Comparison of ENCODE assay signal across 17 mouse cellular contexts in the genomic region with DNA sequence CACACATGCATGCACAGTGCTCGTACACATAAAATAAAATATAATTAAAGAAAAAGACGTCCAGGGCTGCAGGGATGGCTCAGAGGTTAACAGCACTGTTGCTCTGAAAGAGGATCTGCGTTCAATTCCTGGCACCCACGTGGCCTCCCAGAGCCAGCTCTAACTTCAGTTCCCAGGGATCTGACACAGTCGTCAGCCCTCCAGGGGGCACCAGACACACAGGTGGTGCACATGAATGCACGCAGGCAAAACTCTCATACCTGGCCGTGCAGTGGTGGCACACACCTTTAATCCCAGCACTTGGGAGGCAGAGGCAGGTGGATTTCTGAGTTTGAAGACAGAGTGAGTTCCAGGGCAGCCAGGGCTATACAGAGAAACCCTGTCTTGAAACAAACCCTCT. TPM values are rescaled to one million over a fixed set of nuclear protein-coding genes. Genes with fewer than 3 reads are reported as not detected.
DNase-seq lines count a peak whose midpoint lies in the region; TF ChIP-seq lines count a peak whose summit lies in the region.
"Had no signal": no experiment of that assay in that cellular context is flagged by ENCODE, and none has a peak within 500 bp of the region (broad histone marks: within the 10 kb centered on the region; RNA-seq: fewer than 3 reads in every experiment).

No protein-coding gene starts in this region.

- no peaks in the 10 kb centered on the region for H3K9me3 ChIP-seq in MEL (replicated peaks; ENCODE audit: insufficient read depth, low read length)
- H3K9me3 ChIP-seq in limb, embryonic 10.5 days (replicated peaks), result no peaks in the 10 kb centered on the region
- H3K9me3 ChIP-seq: forebrain, embryonic 12.5 days; limb, embryonic 13.5 days; midbrain, embryonic 13.5 days; neural tube, embryonic 13.5 days had no signal

- H3K36me3 ChIP-seq in kidney, adult 2 months (ENCODE audit: control insufficient read depth, insufficient read depth, low read length), result no peaks in the 10 kb centered on the region
- no peaks in the 10 kb centered on the region for H3K36me3 ChIP-seq in MEL (ENCODE audit: control insufficient read depth in 1 of 2, insufficient read depth in 2 of 2, low read length in 2 of 2)
- no peaks in the 10 kb centered on the region for H3K36me3 ChIP-seq in splenic B cell, adult 2 months (ENCODE audit: control insufficient read depth, insufficient read depth, low read length, poor library complexity, severe bottlenecking)
- peaks cover 46% of the 10 kb centered on the region for H3K36me3 ChIP-seq in limb, embryonic 10.5 days

- no peaks in the 10 kb centered on the region for H3K79me2 ChIP-seq in MEL (ENCODE audit: control insufficient read depth, insufficient read depth, low read length, poor library complexity)

- H3K9ac ChIP-seq in MEL (ENCODE audit: control insufficient read depth, low read depth, low read length, poor library complexity, severe bottlenecking), result no peak overlapping the region
- H3K9ac ChIP-seq: forebrain, embryonic 12.5 days; limb, embryonic 13.5 days; midbrain, embryonic 13.5 days; neural tube, embryonic 13.5 days had no signal

- peak; percentile 42 for DNase-seq in kidney, adult 2 months
- no peak for DNase-seq in kidney, adult 9 months
- DNase-seq in lung, postnatal 36 days, result peak; percentile 15
- DNase-seq in lung, adult 18-20 months, result no peak
- peak; percentile 28 for DNase-seq in MEL (ENCODE audit: low read depth, low spot score)
- peak; percentile 43 for DNase-seq in splenic B cell, adult 2 months (ENCODE audit: low read depth, low spot score)
- no peak for DNase-seq in limb, embryonic 10.5 days (ENCODE audit: low spot score)
- DNase-seq: adrenal gland, postnatal 25 days; heart, adult 11 months; heart, postnatal 14 days; lung, postnatal 4 days had no signal

- no peak for TF ChIP-seq EP300 in MEL (IDR thresholded peaks at IDR 0.05; ENCODE audit: low read depth in 1 of 2, low read length in 2 of 2)

- no peak for TF ChIP-seq POLR2A in kidney, adult 2 months (IDR thresholded peaks at IDR 0.05; ENCODE audit: low read depth, low read length)
- TF ChIP-seq POLR2A in MEL (IDR thresholded peaks at IDR 0.05; ENCODE audit: control insufficient read depth in 1 of 2, insufficient read depth in 1 of 2, low read depth in 1 of 2, low read length in 2 of 2, poor library complexity in 1 of 2), result no peak

- peak; percentile 48; the same call in 1 of the 2 replicates for TF ChIP-seq CTCF in kidney, adult 2 months (conservative IDR thresholded peaks at IDR 0.05; ENCODE audit: insufficient read depth, insufficient read length, low read depth, low read length)
- TF ChIP-seq CTCF in MEL (IDR thresholded peaks at IDR 0.05 in 2 of 3, conservative IDR thresholded peaks at IDR 0.05 in 1 of 3; ENCODE audit: control insufficient read depth in 1 of 3, insufficient read depth in 1 of 3, low read depth in 2 of 3, low read length in 3 of 3, poor library complexity in 1 of 3, severe bottlenecking in 1 of 3), result peak; percentile 21 to 66 (median 51); a peak in 5 of 6 replicates

- no peaks in the 10 kb centered on the region for H3K27me3 ChIP-seq in kidney, adult 2 months (replicated peaks; ENCODE audit: control insufficient read depth, insufficient read depth, low read length)
- no peaks in the 10 kb centered on the region for H3K27me3 ChIP-seq in MEL (ENCODE audit: control insufficient read depth in 1 of 2, insufficient read depth in 2 of 2, low read length in 2 of 2)
- no peaks in the 10 kb centered on the region for H3K27me3 ChIP-seq in splenic B cell, adult 2 months (ENCODE audit: control insufficient read depth, insufficient read depth, low read length, poor library complexity, severe bottlenecking)
- no peaks in the 10 kb centered on the region for H3K27me3 ChIP-seq in limb, embryonic 10.5 days (ENCODE audit: low read depth, poor library complexity, severe bottlenecking)
- H3K27me3 ChIP-seq: forebrain, embryonic 12.5 days; limb, embryonic 13.5 days; midbrain, embryonic 13.5 days; neural tube, embryonic 13.5 days had no signal

- no peak overlapping the region for H3K4me3 ChIP-seq in kidney, adult 2 months (ENCODE audit: insufficient read depth, low read depth, low read length)
- H3K4me3 ChIP-seq in MEL (ENCODE audit: control insufficient read depth in 1 of 2, insufficient read depth in 1 of 2, low read depth in 2 of 2, low read length in 2 of 2), result no peak overlapping the region
- no peak overlapping the region for H3K4me3 ChIP-seq in limb, embryonic 10.5 days
- H3K4me3 ChIP-seq: forebrain, embryonic 12.5 days; limb, embryonic 13.5 days; midbrain, embryonic 13.5 days; neural tube, embryonic 13.5 days had no signal

- peaks cover 4% of the 10 kb centered on the region; the same call in 1 of the 2 replicates for H3K4me1 ChIP-seq in kidney, adult 2 months (ENCODE audit: control insufficient read depth, insufficient read depth, low read length)
- H3K4me1 ChIP-seq in MEL (ENCODE audit: control insufficient read depth in 1 of 2, insufficient read depth in 2 of 2, low read length in 2 of 2), result peaks cover 0 to 6% of the 10 kb centered on the region in 2 experiments; a peak in 1 of 4 replicates
- H3K4me1 ChIP-seq in limb, embryonic 10.5 days, result peaks cover 13% of the 10 kb centered on the region

- TF ChIP-seq RAD21 in MEL (IDR thresholded peaks at IDR 0.05; ENCODE audit: low read depth, low read length), result peak; percentile 32

- no peak overlapping the region for H3K27ac ChIP-seq in kidney, adult 2 months (ENCODE audit: insufficient read depth, low read depth, low read length)
- H3K27ac ChIP-seq in MEL (ENCODE audit: control insufficient read depth, low read depth, low read length), result no peak overlapping the region
- H3K27ac ChIP-seq in limb, embryonic 10.5 days, result no peak overlapping the region
- H3K27ac ChIP-seq: forebrain, embryonic 12.5 days; limb, embryonic 13.5 days; midbrain, embryonic 13.5 days; neural tube, embryonic 13.5 days had no signal

- 63% methylated on average over 7 of the region's 7 CpGs for WGBS in kidney, adult 2 months
- WGBS in limb, embryonic 10.5 days, result 85% methylated on average over 7 of the region's 7 CpGs

TF ChIP-seq in MEL, 35 proteins besides CTCF, POLR2A, EP300 and RAD21:
- TF ChIP-seq ZNF384 (IDR thresholded peaks at IDR 0.05; ENCODE audit: low read depth, low read length) (no peak), SMC3 (IDR thresholded peaks at IDR 0.05; ENCODE audit: low read depth, low read length) (peak; percentile 34), MXI1 (IDR thresholded peaks at IDR 0.05; ENCODE audit: low read depth, low read length) (0 out of 2 replicates have a peak, but pooled peaks have one; percentile 30), USF1 (IDR thresholded peaks at IDR 0.05; ENCODE audit: low read depth, low read length) (0 out of 2 replicates have a peak, but pooled peaks have one; percentile 28)
TF ChIP-seq in MEL: peak in this region for 3.

RNA-seq across cellular contexts. Expression of a gene that starts 8.7 kb away (rescaled TPM):
- polyA plus RNA-seq in kidney, adult 2 months (2012; rRNA removed), result 5.6 and 8.5 TPM in 2 replicates
- total RNA-seq in MEL (2012; rRNA removed), result 0.20 and 0.35 TPM in 2 replicates
- polyA plus RNA-seq in MEL (2012; ENCODE audit: insufficient read depth in 1 of 2, insufficient read length in 2 of 2, low read depth in 1 of 2, low replicate concordance in 2 of 2, missing spikeins in 1 of 2), result under 1 TPM in 1 of 2 experiments, not detected in 1; 0.81 TPM
- 11.4 and 18.8 TPM in 2 replicates for polyA plus RNA-seq in limb, embryonic 10.5 days (2016; fragmentation: Nextera tagmentation; extraction: Ambion mirVana)

RNA-seq across cellular contexts. Expression of a gene that starts 20.4 kb away (rescaled TPM):
- 89.9 and 95.4 TPM in 2 replicates for polyA plus RNA-seq in kidney, adult 2 months (2012; rRNA removed)
- 317 and 339 TPM in 2 replicates for total RNA-seq in MEL (2012; rRNA removed)
- polyA plus RNA-seq in MEL (2012; ENCODE audit: insufficient read depth in 1 of 2, insufficient read length in 2 of 2, low read depth in 1 of 2, low replicate concordance in 2 of 2, missing spikeins in 1 of 2), result 100 to 1,000 TPM; 254 to 715 TPM
- polyA plus RNA-seq in limb, embryonic 10.5 days (2016; fragmentation: Nextera tagmentation; extraction: Ambion mirVana), result 979 and 1,027 TPM in 2 replicates

RNA-seq across cellular contexts. Expression of a gene that starts 23.0 kb away (rescaled TPM):
- 0.11 and 0.65 TPM in 2 replicates for polyA plus RNA-seq in kidney, adult 2 months (2012; rRNA removed)
- total RNA-seq in MEL (2012; rRNA removed), result 0.10 TPM in 1 of 2 replicates, not detected in the other
- polyA plus RNA-seq in MEL (2012; ENCODE audit: insufficient read depth in 1 of 2, insufficient read length in 2 of 2, low read depth in 1 of 2, low replicate concordance in 2 of 2, missing spikeins in 1 of 2), result under 1 TPM in 1 of 2 experiments, not detected in 1; 0.08 TPM
- polyA plus RNA-seq in limb, embryonic 10.5 days (2016; fragmentation: Nextera tagmentation; extraction: Ambion mirVana), result 0.14 and 0.18 TPM in 2 replicates
- total RNA-seq: adrenal gland, postnatal 25 days; heart, postnatal 14 days had no signal
- polyA plus RNA-seq: embryonic facial prominence, embryonic 14.5 days; hindbrain, embryonic 16.5 days had no signal

RNA-seq across cellular contexts. Expression of a gene that starts 31.5 kb away (rescaled TPM):
- polyA plus RNA-seq in kidney, adult 2 months (2012; rRNA removed), result 105 and 107 TPM in 2 replicates
- total RNA-seq in MEL (2012; rRNA removed), result 78.6 and 83.4 TPM in 2 replicates
- 10 to 100 TPM in 1 of 2 experiments, not detected in 1; 82.1 TPM for polyA plus RNA-seq in MEL (2012; ENCODE audit: insufficient read depth in 1 of 2, insufficient read length in 2 of 2, low read depth in 1 of 2, low replicate concordance in 2 of 2, missing spikeins in 1 of 2)
- polyA plus RNA-seq in limb, embryonic 10.5 days (2016; fragmentation: Nextera tagmentation; extraction: Ambion mirVana), result 74.7 and 75.0 TPM in 2 replicates

RNA-seq across cellular contexts. Expression of a gene that starts 32.5 kb away (rescaled TPM):
- 20.0 and 21.4 TPM in 2 replicates for polyA plus RNA-seq in kidney, adult 2 months (2012; rRNA removed)
- 13.4 and 16.6 TPM in 2 replicates for total RNA-seq in MEL (2012; rRNA removed)
- polyA plus RNA-seq in MEL (2012; ENCODE audit: insufficient read depth in 1 of 2, insufficient read length in 2 of 2, low read depth in 1 of 2, low replicate concordance in 2 of 2, missing spikeins in 1 of 2), result 10 to 100 TPM in 1 of 2 experiments, not detected in 1; 24.6 TPM
- 89.7 and 92.2 TPM in 2 replicates for polyA plus RNA-seq in limb, embryonic 10.5 days (2016; fragmentation: Nextera tagmentation; extraction: Ambion mirVana)

Comparison
In these comparisons a context has a peak if more than half of its experiments do, and no peak if none do; other contexts are left out.
1. DNase-seq: peak in kidney, adult 2 months (single experiment), lung, postnatal 36 days (single experiment), MEL (single experiment) and splenic B cell, adult 2 months (single experiment); none in kidney, adult 9 months (single experiment), lung, adult 18-20 months (0 of 2) and limb, embryonic 10.5 days (single experiment).